Mouse (Mus musculus) thymus, adult 2 months (tissue): ENCODE data around the gene Stx19. TPM values are rescaled to one million over a fixed set of nuclear protein-coding genes. Genes with fewer than 3 reads are reported as not detected.

ENCODE experiments used
- DNase-seq: peaks from one replicate; pipeline ENCODE4 v3.0.0; 2021
- H3K27ac ChIP-seq: fragments of 200-500 bp; 2 replicates; pipeline ENCODE4 v1.5.1; 2012; ENCODE audit warnings: low read length, control low read depth; ENCODE audit not compliant: control insufficient read depth, insufficient read depth
- H3K27me3 ChIP-seq: fragments of 200-500 bp; 2 replicates; pipeline ENCODE4 v1.6.1; 2012; ENCODE audit warnings: mild to moderate bottlenecking, low read length, moderate library complexity, mixed read lengths; ENCODE audit not compliant: control insufficient read depth, insufficient read depth
- H3K36me3 ChIP-seq: fragments of 200-500 bp; 2 replicates; pipeline ENCODE4 v1.6.1; 2012; ENCODE audit warnings: mild to moderate bottlenecking, low read length, moderate library complexity; ENCODE audit not compliant: control insufficient read depth, insufficient read depth
- H3K4me1 ChIP-seq: fragments of 200-500 bp; replicated peaks from 2 replicates; pipeline ENCODE4 v1.6.1; 2012; ENCODE audit warnings: low read length; ENCODE audit not compliant: control insufficient read depth, insufficient read depth
- H3K4me3 ChIP-seq: fragments of 200-500 bp; 2 replicates; pipeline ENCODE4 v1.5.1; 2012; ENCODE audit warnings: mild to moderate bottlenecking, low read length, control low read depth, moderate library complexity; ENCODE audit not compliant: control insufficient read depth, insufficient read depth
- CTCF ChIP-seq: fragments of 200-500 bp; IDR thresholded peaks from 2 replicates; pipeline ENCODE4 v1.5.1; 2012; ENCODE audit warnings: mild to moderate bottlenecking, control low read depth, low read length, moderate library complexity, borderline replicate concordance; ENCODE audit not compliant: control insufficient read depth, poor library complexity, insufficient read depth; ENCODE audit errors: extremely low read depth
- POLR2A ChIP-seq: fragments of 200-500 bp; IDR thresholded peaks from 2 replicates; pipeline ENCODE4 v1.6.1; 2012; ENCODE audit warnings: mild to moderate bottlenecking, low read length, control low read depth, moderate library complexity; ENCODE audit not compliant: control insufficient read depth, poor library complexity, insufficient read depth; ENCODE audit errors: extremely low read depth
- WGBS: fragments of 180-500 bp; shearing (Covaris S2); methylation state at CpG from one replicate; pipeline ENCODE4 v1.1.7; 2018; 5-methylcytosine and 5-hydroxymethylcytosine counted together
- polyA plus RNA-seq: library from polyadenylated mRNA; depleted of rRNA; stranded (reverse); fragments of >200 nt; gene quantifications from 2 replicates; pipeline ENCODE4 v1.2.3, GENCODE M21; 2012; rRNA removed

The Stx19 gene
- polyA plus RNA-seq, 1 experiment, result not detected

- no peak for TF ChIP-seq POLR2A
- TF ChIP-seq CTCF, result no peak
- H3K4me3 ChIP-seq, result no peak overlapping the region
- WGBS, result 58% methylated on average over 4 of the region's 4 CpGs
- no peaks in the 10 kb centered on the region for H3K36me3 ChIP-seq
- no peak overlapping the region for H3K27ac ChIP-seq
- no peaks in the 10 kb centered on the region for H3K27me3 ChIP-seq
- H3K4me1 ChIP-seq, result no peaks in the 10 kb centered on the region
- no peak for DNase-seq
Observed at GRCm38 (mm10) chr16:62873180-62873579, 58.7 kb downstream of the Stx19 start.

Other genes with a start within 250 kb of the Stx19 start
- 9.8 TPM in 2 replicates for gene Nsun3, start 27.9 kb upstream of the Stx19 start, polyA plus RNA-seq
- 3.2 and 3.4 TPM in 2 replicates for gene Arl13b, start 32.4 kb downstream of the Stx19 start, polyA plus RNA-seq
- gene Pros1, start 39.6 kb downstream of the Stx19 start, polyA plus RNA-seq, result 2.1 and 2.8 TPM in 2 replicates